Mouse (Mus musculus): ENCODE measurements around the gene Slc9a8.

Gene Slc9a8

GRCm38 (mm10) chr2:167415970-167416563, 5.4 kb upstream of the Slc9a8 start:
- DNase-seq (ENCODE audit: low spot score), result peak; percentile 61

DNA sequence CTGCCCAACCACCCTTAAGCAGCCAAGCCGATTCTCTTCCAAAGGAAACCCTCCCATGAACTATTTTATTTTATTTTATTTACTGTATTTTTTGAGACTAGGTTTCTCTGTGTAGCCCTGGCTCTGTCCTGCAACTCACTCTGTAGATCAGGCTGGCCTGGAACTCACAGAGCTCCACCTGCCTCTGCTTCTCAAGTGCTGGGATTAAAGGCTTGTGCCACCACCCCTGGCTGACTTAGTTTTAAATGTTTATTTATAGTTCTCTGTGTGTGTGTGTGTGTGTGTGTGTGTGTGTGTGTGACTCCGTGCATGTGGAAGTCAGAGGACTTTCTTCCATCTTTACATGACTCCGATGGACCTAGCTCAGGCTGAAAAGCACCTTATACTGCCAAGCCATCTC, 4.5 kb upstream of the Slc9a8 start:
- DNase-seq (ENCODE audit: low spot score), result no peak

- DNase-seq (ENCODE audit: low spot score), result peak; percentile 87
Observed at GRCm38 (mm10) chr2:167417694-167418093, 3.8 kb upstream of the Slc9a8 start.

- DNase-seq (ENCODE audit: low spot score), result peak; percentile 88
Observed at GRCm38 (mm10) chr2:167419204-167419603, 2.3 kb upstream of the Slc9a8 start.

DNA sequence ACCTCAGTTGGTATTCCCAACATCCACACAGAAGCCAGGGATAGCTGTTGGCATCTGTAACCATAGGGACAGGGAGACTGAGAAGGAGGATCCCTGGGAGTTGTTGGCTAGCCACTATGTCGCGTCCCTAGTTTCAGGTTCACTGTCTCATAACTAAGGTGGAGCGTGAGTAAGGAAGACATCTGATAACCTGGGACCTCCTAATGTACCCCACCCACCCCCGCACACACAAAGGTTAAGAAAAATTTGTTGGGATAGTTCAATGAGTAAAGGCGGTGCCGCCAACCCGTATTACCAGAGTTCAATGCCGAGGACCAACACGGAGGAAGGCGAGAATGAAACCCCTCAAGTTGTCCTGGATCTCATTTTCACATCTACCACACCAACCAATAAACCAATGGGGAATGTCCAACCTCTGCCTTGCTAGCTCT, 686 bp upstream of the Slc9a8 start:
- DNase-seq (ENCODE audit: low spot score), result no peak

DNA sequence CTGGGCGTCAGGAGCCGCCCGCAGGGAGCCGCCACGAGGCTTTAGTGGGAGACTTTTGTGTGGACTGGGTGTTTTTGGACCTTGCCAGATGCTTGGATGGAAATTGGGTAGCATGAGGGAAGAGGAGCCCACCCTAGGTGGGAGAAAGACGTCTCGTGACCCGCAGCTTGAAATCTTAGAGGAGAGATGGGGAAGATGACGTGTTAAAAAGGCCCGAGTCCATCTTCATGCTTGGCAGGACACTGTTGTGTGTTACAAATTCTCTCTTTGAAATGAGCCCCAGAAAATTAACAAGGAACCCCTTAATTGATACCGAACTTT, 598 bp downstream of the Slc9a8 start:
- no peak for DNase-seq (ENCODE audit: low spot score)

DNA sequence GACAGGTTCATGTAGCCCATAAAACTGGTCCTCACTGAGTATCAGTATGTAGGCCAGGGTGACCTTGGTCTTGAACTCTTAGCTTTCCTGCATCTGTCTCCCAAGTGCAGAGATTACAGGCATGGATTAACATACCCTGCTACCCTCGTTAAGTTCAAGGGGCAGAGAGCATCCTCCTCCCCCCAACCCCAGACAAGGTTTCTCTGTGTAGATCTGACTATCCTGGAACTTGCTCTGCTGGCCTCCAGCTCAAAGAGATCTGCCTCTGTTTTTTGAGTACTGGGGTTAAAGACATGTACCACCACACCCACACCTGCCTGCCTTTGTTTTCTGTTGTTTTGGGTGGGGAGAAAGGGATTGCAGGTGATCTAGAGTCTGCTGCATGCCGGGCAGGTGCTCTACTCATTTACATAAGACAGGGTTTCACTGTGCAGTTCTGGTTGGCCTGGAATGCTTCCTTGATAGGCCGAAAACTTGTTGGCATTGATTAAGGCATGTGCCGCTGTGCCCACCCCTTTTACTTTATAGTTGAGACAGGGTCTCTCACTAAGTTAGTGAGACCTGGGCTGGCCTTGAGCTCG, 1.6 kb downstream of the Slc9a8 start:
- DNase-seq (ENCODE audit: low spot score), result no peak

GRCm38 (mm10) chr2:167424040-167424439, 2.5 kb downstream of the Slc9a8 start:
- DNase-seq (ENCODE audit: low spot score), result no peak

- no peak for DNase-seq (ENCODE audit: low spot score)
Observed at GRCm38 (mm10) chr2:167424516-167424915, 3.0 kb downstream of the Slc9a8 start.

GRCm38 (mm10) chr2:167425407-167425806, 3.9 kb downstream of the Slc9a8 start:
- no peak for DNase-seq (ENCODE audit: low spot score)

DNA sequence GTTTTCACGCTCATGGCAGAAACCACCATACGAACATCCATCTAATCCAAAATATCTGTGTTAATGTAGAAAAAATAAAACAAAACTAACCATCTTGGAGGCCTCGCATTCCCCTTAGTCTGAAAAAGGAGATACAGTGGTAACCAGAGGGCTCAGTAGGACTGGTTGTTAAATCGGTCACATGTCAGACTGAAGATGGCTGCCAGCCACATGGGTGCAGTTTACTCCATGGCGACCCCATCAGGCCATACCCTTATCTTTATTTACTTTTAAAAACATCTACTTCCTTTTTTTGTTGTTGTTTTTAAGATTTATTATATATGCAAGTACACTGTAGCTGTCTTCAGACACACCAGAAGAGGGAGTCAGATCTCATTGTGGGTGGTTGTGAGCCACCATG, 8.1 kb downstream of the Slc9a8 start:
- no peak for DNase-seq (ENCODE audit: low spot score)

DNA sequence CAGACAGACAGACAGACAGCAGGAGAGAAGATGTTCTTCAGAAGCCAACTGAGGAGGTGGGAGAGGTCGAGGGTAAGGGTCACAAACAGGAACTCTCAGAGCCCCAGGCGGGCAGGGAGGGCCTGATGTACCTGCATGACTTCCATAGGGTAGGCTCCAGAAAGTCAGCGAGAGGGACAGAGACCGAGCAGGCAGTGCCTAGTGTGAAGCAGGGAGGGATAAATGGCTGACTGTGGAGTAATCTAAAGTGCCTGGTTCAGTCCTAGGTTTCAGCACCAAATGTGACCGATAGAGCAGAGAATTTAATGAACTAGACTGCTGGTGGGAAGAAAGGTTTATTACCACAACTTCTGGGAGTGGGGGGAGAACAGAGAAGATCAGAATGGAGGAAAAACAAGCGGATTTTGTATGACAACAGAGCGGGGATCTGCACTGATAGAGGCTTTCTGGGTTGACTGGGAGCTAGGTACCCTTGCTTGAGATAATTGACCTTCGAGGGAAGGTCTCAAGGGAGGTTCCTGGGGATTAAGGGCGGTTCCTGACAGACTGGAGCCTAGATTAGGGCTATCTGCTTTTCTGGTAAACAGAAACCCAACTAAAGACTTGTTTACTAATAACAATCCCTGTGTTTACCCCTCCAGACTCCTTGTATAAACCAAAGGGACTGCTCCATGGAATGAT, 9.4 kb downstream of the Slc9a8 start:
- no peak for DNase-seq (ENCODE audit: low spot score)

DNA sequence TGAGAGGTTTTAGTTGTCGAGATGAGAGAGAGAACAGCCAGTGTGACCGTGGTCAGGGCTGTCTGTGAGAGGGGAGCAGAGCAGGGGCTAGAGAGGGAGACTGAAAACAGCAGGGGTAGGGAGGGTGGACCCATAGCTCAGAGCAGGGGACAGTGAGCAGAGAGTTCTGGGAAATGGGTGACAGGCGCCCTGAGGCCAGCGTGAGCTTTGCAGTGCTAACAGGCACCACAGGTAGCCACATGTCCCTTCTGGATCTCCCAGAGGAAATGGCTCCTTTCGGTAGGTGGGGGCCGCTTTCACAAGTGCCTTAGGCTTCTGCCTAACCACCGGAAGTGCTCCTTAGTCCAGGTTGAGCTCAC, 9.9 kb downstream of the Slc9a8 start:
- no peak for DNase-seq (ENCODE audit: low spot score)

DNA sequence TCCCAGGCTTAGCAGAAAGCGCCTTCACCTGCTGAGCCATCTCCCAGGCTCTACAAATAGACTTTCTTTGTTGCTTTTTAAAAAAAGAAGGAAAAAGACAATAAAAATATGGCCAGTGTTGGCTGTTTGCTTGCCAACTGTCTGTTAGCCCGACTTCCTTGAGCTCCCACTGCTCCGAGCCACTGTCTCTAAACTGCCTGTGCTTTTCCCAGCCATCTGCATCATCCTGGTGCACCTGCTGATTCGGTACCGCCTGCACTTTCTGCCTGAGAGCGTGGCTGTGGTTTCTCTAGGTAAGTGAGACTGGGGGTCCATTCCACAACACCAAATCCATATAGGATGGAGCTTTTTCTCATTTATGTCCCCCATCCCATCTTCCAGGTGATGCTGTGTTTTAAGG, 13.1 kb downstream of the Slc9a8 start:
- no peak for DNase-seq (ENCODE audit: low spot score)

- no peak for DNase-seq (ENCODE audit: low spot score)
Observed at GRCm38 (mm10) chr2:167435631-167436030, 14.1 kb downstream of the Slc9a8 start.

DNA sequence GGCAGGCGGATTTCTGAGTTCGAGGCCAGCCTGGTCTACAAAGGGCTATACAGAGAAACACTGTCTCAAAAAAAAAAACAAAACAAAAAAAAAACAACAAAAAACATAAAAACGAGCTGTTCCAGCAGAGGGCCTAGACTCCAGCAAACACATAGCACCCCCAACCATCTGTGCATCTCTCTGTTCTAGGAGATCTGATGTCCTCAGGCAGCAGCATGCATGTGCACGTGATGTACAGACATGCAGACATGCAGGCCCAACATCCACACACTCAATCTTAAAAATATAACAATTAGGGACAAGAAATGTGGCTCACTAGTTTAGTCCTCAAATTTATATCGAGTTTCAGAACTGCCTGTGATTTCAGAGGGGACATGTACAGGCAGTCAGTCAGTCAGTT, 14.9 kb downstream of the Slc9a8 start:
- no peak for DNase-seq (ENCODE audit: low spot score)

DNA sequence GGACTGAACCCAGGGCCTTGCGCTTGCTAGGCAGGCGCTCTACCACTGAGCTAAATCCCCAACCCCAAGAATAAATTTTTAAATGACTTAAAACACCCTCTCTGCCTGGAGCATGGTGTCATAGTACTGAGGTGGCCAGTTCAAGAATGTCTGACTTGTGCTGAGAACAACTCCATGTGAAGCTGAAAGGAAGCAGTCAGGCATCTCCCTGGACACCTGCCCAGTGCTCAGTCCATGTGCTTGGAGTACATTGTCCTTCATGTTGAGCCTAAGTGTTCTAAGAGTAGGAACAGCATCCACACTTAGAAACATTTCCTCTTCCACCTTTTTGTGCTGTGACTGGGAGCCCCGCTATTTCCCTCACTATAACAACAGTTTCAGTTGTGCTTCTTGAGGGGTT, 17.9 kb downstream of the Slc9a8 start:
- no peak for DNase-seq (ENCODE audit: low spot score)

DNA sequence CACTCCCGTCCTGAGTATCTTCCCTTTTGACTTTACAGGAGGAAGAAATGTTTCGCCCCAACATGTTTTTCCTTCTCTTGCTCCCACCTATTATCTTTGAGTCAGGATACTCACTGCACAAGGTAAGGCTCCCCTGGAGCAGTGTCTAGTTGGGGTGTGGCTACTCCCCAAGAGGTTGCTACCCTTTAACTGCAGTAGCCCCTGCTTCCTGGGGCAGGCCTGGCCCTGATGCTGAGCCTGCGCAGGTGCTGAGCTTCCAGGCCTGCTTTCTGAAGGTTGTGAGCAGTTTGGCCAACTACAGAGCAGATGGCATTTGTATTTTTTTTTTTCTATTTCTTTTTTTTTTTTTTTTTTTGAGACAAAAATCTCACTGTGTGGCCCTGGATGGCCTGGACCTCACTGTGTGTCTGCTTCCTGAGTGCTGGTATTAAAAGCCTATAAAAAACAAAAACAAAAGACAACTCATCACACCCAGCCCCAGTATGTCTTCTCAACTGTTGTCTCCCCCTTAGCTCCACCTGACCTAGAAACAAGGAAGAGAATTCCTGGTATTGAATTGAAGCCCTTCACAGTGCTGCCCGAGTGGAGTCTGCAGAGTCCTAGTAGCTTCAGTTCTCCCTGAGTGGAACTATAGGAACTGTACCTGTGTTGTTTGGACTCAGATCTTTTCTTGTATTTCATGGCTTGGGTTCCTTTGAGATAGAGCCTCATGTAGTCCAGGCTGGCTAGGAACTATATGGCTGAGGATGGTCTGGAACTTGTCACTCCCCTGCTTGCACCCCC, 22.1 kb downstream of the Slc9a8 start:
- DNase-seq (ENCODE audit: low spot score), result no peak

DNA sequence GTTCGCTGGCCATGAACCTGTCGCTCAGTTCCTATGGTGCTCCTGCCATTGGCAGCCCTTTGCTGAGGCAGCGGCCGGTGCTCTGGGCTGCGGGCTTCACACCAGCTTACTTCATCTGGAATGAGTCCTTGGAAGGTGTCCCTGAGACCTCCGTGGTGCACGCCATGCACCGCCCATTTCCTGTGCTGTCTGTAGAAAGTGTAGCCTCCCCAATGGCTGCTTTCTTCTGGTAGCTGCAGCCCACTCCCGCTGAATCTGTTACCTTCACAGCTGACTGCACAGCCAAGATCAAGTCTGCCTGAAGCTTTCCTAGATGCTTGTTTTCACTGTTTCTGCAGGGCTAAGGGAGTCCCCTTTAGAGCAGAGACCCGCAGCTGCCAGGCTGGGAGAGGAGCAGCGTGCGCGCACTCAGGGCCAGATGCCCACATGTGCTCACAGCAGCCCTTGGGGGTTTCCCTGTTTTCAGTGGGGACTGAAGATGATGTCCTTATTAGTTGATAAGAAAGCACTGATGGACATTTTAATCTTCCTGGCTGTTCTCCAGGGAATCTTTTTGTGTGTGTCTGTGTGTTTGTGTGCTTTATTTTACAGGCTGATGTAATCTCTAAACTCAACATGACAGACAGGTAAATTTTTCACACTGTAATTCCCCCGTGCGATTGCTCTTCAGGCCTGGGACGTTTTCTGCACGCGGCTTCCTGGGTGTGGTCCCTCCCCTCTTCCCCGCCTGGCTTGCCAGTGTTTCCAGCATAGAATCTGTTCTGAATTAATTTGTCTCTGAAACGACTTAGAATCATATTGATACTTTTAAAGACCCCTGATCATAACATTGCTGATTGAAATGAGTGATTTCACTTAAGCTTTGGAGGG, 24.6 kb downstream of the Slc9a8 start:
- no peak for DNase-seq (ENCODE audit: low spot score)

DNA sequence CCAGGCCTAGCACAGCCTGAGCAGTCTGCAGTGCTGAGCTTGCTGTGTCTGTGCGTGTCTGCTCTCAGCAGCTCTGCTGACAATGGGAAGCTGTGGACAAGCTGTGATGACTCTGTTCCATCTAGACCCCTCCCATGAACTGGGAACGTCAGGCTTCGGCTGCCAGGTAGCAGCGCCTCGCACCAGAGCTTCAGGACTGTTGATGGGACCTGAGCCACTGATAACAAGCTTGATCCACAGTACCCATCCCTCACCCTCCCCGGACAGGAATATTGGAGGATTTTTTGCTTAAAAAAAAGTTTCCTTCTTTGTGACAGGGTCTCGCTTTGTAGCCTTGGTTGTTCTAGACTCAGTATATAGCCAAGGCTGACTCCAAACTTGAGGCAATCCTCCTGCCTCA, 25.7 kb downstream of the Slc9a8 start:
- DNase-seq (ENCODE audit: low spot score), result no peak

GRCm38 (mm10) chr2:167447629-167448028, 26.1 kb downstream of the Slc9a8 start:
- DNase-seq (ENCODE audit: low spot score), result no peak
